Mouse (Mus musculus): ENCODE results near the gene Dusp1. TPM values are rescaled to one million over a fixed set of nuclear protein-coding genes. Genes with fewer than 3 reads are reported as not detected.

The Dusp1 gene
- polyA plus RNA-seq, 1 experiment from 2014 or later, result 465 TPM

DNA sequence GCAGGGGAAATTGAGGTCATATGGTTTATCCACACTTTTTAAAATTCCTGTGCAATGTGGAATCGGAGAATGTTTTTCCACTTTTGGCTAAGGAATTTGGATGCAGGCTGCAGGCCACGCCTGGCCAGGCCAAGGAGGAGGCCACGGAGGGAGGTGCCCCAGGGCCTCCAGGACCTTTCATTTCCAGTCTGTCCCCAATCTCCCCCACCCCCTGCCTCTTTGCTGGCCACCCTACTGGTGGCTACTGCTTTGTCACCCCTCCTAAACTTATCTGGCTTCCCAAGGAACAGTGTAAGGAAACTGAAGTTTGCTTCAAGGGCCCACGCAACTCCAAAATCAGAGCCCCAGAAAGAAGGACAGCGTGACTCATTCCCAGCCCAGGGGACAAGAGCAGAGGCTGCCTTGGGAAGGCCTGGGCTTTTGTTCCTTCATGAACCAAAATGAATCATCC lies 32.1 kb downstream of the Dusp1 start:
- H3K27me3 ChIP-seq, result no peaks in the 10 kb centered on the region
- TF ChIP-seq CTCF (IDR thresholded peaks at IDR 0.05), result no peak
- DNase-seq (ENCODE audit: low read depth, low spot score) (no peak), ATAC-seq (peak; percentile 48)
- CTCF ChIA-PET, result interaction anchor here (2.4 kb wide), 1 partner anchor 21 kb away, joined by 8 read pairs; no protein-coding TSS in a partner anchor
- in situ Hi-C loops (cut with MboI; ENCODE audit: low pct_unique_long_range_greater_than_20kb), result no loop called here
- POLR2A ChIA-PET, result interaction anchor here (1.0 to 2.3 kb wide), 3 partner anchors 21 to 23 kb away, joined by 4 to 7 read pairs (median 7); no protein-coding TSS in a partner anchor

DNA sequence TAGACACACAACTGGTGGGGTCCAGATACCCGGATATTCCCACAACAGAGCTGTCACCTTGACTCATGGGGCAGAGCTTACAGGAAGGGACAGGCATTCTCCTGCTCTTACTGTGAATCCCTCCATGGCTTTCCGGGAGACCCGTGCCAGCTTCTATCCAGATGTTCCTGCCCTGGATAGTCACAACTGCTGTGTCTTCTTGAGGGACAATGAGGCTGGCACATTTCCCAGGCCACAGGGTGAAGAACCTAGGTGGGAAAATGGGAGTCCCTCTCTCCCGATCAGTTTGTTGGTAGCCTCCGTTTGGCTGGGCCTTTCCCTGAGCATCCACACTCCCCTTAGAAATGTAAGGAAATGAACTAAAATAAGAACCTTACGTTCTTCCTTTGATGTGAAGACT lies 33.2 kb downstream of the Dusp1 start:
- CTCF ChIA-PET, result interaction anchor here (1.0 to 2.4 kb wide), 3 partner anchors 9 to 20 kb away, joined by 4 to 8 read pairs (median 4); no protein-coding TSS in a partner anchor
- no peak for DNase-seq (ENCODE audit: low read depth, low spot score)
- no peak for TF ChIP-seq CTCF (IDR thresholded peaks at IDR 0.05)
- no peaks in the 10 kb centered on the region for H3K27me3 ChIP-seq
- in situ Hi-C loops (cut with MboI; ENCODE audit: low pct_unique_long_range_greater_than_20kb), result no loop called here
- POLR2A ChIA-PET, result interaction anchor here (1.0 to 1.4 kb wide), 4 partner anchors 20 to 35 kb away, joined by 3 to 7 read pairs (median 4); no protein-coding TSS in a partner anchor
- ATAC-seq, result no peak

DNA sequence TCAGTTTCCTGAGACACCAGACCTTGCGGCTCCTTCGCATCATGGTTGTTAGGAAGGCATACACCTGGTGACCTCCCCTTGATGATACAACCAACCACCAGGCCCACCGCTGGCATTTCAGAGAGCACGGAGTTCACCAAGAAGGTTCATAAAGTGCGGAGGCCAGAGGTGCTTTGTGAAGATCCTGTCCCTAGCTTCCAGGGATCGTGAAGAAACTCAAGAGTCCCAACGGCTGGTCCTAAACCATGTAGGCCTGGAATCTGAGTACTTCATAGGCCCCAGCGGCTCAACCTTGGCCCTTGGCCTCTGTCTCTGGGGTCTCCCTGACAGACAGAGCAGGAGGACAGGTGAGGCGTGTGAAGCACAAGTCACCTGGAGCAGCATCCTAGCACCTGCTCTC lies 34.6 kb downstream of the Dusp1 start:
- TF ChIP-seq CTCF (IDR thresholded peaks at IDR 0.05), result no peak
- no peaks in the 10 kb centered on the region for H3K27me3 ChIP-seq
- no peak for DNase-seq (ENCODE audit: low read depth, low spot score)
- ATAC-seq, result no peak
- ChIA-PET POLR2A (no interaction called here), CTCF (no interaction called here)
- in situ Hi-C loops (cut with MboI; ENCODE audit: low pct_unique_long_range_greater_than_20kb), result no loop called here

DNA sequence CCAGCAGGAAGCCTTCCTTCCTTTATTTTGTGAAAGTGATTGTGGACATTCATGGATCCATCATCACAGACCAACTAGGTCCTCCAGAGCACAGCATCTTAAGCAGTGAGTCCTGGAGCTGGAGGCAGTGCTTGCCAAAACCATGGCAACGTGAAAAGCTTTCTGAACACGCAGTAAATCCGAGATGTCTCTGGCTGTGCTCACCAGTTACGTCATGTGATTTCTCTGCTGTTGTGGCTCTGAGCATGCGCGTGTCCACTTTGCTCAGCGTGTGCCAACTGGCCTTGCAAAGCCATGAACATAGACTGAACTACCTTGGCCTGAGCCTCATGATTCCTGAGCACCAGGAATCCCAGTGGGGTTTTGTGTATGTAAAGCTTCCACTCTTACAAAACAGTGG lies 36.6 kb downstream of the Dusp1 start:
- ATAC-seq (no peak), DNase-seq (ENCODE audit: low read depth, low spot score) (no peak)
- TF ChIP-seq CTCF (IDR thresholded peaks at IDR 0.05), result no peak
- no peaks in the 10 kb centered on the region for H3K27me3 ChIP-seq
- in situ Hi-C loops (cut with MboI; ENCODE audit: low pct_unique_long_range_greater_than_20kb), result no loop called here
- CTCF ChIA-PET, result interaction anchor here (0.6 kb wide), 1 partner anchor 67 kb away, joined by 3 read pairs; no protein-coding TSS in a partner anchor
- POLR2A ChIA-PET, result interaction anchor here (0.6 kb wide), 1 partner anchor 70 kb away, joined by 3 read pairs; no protein-coding TSS in a partner anchor

DNA sequence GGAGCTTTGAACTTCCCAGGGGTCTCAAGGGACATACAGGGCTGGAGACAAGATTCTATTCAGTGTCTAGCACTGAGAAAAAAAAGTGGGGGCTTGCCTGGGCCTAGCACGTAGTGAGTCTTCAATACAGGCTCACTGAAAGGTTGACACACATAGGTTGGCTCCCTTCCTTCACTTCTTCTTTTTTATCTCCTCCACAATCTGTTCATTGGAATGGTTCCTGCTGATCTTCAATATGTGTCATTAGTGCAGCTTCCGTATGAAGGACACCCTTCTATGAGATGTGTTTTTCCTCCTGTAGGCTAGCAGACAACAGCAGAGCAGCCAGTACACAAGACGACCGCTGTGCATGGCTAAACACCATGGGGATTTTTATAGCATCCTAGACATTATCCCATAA lies 37.1 kb downstream of the Dusp1 start:
- ChIA-PET CTCF (no interaction called here), POLR2A (no interaction called here)
- no peak for ATAC-seq
- in situ Hi-C loops (cut with MboI; ENCODE audit: low pct_unique_long_range_greater_than_20kb), result no loop called here
- DNase-seq (ENCODE audit: low read depth, low spot score), result no peak
- TF ChIP-seq CTCF (IDR thresholded peaks at IDR 0.05), result no peak
- no peaks in the 10 kb centered on the region for H3K27me3 ChIP-seq

DNA sequence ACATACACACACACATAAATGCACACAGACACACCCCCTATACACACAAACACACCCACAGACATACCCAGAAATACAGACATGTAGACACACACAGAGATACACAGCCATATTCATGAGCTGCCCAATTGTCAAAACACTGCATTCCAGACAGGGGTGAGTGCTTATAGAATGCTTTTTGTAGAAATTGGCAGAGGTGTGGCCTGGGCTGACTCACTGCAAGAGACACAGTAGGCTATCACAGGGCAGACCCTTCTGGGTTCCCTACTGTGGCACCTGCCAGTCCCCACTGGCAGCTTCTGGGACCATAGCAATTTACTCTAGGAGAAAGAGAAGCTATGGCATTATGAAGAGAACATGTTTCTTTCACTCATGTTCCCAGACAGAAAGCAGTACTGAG lies 37.6 kb downstream of the Dusp1 start:
- in situ Hi-C loops (cut with MboI; ENCODE audit: low pct_unique_long_range_greater_than_20kb), result no loop called here
- ChIA-PET CTCF (no interaction called here), POLR2A (no interaction called here)
- no peaks in the 10 kb centered on the region for H3K27me3 ChIP-seq
- no peak for DNase-seq (ENCODE audit: low read depth, low spot score)
- TF ChIP-seq CTCF (IDR thresholded peaks at IDR 0.05), result no peak
- ATAC-seq, result no peak

DNA sequence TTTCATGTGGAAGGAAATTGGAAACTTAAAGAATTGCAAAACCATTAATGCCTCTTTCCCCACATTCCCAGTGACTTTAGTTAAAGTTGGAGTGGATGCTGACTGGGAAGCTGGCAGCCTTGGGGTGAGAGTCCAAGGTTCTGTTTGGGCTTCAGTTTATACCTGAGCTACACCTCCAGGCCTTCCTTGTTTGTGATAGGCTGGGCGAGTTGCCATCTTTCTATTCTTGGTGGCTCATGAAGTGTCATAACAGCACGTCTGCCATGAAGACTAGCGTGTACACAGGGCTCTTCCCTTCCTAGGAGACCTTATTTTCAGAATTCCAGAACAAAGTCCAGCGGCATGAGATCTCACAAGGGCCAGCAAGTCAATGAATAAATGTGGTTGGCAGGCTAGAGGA lies 39.2 kb downstream of the Dusp1 start:
- in situ Hi-C loops (cut with MboI; ENCODE audit: low pct_unique_long_range_greater_than_20kb), result no loop called here
- H3K27me3 ChIP-seq, result no peaks in the 10 kb centered on the region
- ChIA-PET POLR2A (no interaction called here), CTCF (no interaction called here)
- DNase-seq (ENCODE audit: low read depth, low spot score), result no peak
- no peak for ATAC-seq
- TF ChIP-seq CTCF (IDR thresholded peaks at IDR 0.05), result no peak

DNA sequence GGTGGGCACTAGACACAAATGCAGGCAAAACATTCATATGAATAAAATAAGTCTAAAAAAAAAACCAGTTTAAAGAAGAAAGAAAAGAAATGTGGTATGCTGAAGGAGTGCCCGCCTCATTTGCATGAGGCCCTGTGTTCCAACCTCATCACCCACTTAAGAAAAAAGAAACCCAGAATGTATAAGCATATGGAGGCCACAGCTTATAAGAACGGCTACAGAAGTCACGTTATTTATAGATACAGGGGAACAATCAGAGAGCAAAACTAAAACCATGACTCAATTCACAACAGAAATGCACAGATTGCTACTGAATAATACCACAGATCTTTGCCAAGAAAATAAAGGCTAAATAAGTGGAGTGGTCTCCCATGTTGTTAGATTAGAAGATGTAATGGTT lies 43.6 kb downstream of the Dusp1 start:
- in situ Hi-C loops (cut with MboI; ENCODE audit: low pct_unique_long_range_greater_than_20kb), result no loop called here
- ChIA-PET CTCF (no interaction called here), POLR2A (no interaction called here)
- H3K27me3 ChIP-seq, result no peaks in the 10 kb centered on the region
- TF ChIP-seq CTCF (IDR thresholded peaks at IDR 0.05), result no peak
- ATAC-seq (no peak), DNase-seq (ENCODE audit: low read depth, low spot score) (no peak)

DNA sequence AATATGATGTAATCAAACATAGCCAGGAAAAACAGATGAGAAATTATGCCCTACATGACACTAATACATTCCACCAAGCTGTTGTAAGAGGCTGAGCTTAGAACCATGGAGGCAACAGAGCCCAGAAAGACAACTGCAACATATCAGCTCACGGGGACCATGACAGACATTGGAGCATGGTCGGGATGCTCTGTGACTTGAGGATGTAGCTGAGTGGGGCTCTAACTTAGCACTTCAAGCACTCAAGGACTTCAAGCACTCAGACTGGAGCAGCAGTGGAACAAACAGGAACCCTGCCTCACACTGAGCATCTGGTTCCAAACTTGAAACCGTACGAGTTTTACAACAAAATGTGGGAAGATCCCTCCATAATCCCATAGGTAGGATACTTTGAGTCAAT lies 46.3 kb downstream of the Dusp1 start:
- POLR2A ChIA-PET, result interaction anchor here (0.6 kb wide), 1 partner anchor 104 kb away, joined by 3 read pairs; no protein-coding TSS in a partner anchor
- no peak for TF ChIP-seq CTCF (IDR thresholded peaks at IDR 0.05)
- in situ Hi-C loops (cut with MboI; ENCODE audit: low pct_unique_long_range_greater_than_20kb), result no loop called here
- ATAC-seq, result no peak
- CTCF ChIA-PET, result interaction anchor here (1.0 kb wide), 1 partner anchor 18 kb away, joined by 3 read pairs; no protein-coding TSS in a partner anchor
- H3K27me3 ChIP-seq, result no peaks in the 10 kb centered on the region
- DNase-seq (ENCODE audit: low read depth, low spot score), result no peak

DNA sequence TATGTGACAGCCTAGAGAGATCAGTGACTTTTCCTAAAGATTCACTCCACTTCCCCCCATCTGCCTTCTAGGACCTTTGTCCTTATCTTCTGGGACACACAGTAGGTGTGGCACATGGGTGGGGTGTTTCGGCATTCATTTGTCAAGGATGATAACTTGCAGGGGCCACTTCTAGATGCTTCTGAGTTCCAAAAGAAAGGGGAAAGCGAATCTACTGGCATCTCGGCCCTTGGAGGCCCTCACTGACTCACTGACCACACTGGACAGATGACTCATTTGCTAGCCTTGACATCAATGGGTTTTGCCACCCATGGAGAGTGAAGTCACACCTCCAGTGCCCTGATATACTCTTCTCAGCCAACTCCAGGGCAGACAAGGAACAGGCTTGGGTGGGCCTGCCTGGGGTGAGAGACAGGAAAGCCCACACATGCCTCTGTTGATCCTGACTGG lies 47.3 kb downstream of the Dusp1 start:
- no peak for DNase-seq (ENCODE audit: low read depth, low spot score)
- ChIA-PET POLR2A (interaction anchor here (0.8 kb wide), 1 partner anchor 10 kb away, joined by 3 read pairs; no protein-coding TSS in a partner anchor), CTCF (no interaction called here)
- ATAC-seq, result peak; percentile 73
- TF ChIP-seq CTCF (IDR thresholded peaks at IDR 0.05), result no peak
- in situ Hi-C loops (cut with MboI; ENCODE audit: low pct_unique_long_range_greater_than_20kb), result no loop called here
- H3K27me3 ChIP-seq, result no peaks in the 10 kb centered on the region

DNA sequence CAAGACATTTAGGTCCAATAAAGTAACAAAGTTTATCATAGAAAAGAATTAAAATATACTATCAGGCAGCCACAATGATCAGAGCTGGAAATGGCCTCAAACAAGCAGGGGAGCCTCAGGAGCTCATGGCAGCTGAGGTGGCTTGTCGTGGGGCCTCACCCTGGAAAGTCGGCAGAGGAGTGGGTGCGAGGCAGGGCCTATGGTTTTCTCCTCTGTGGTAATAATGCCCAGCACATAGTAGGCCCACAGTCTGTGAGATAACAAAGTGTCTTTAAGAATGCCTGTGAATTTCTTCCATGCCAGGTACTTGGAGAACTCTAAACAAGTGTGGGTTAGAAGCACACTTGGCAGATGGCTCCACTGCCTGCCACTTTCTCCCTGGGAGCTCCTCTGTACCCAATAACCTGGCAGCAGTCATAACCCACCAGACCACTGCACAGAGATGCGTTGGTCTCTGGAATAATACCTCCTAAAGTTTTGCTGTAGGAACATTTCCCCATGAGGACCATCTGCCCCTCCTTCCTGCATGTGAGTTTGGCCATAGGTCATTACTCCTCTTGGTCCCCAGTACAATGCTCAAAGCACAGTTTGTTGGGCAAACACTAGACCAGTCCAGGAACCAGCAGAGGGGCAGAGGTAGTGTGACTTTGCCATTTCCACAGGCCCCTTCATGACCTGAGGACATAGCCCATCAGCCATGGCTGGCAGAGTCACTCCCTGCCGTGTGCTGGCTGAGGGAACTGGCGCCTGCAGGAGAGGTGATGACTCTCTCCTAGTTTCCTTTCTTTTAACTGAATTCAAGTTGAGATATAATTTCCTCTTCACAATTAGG lies 48.3 kb downstream of the Dusp1 start:
- in situ Hi-C loops (cut with MboI; ENCODE audit: low pct_unique_long_range_greater_than_20kb), result no loop called here
- peak; percentile 10 for ATAC-seq
- ChIA-PET POLR2A (interaction anchor here (0.8 kb wide), 1 partner anchor 9 kb away, joined by 3 read pairs; no protein-coding TSS in a partner anchor), CTCF (no interaction called here)
- DNase-seq (ENCODE audit: low read depth, low spot score), result no peak
- H3K27me3 ChIP-seq, result no peaks in the 10 kb centered on the region
- no peak for TF ChIP-seq CTCF (IDR thresholded peaks at IDR 0.05)

All from Patski (cell line).